Mouse (Mus musculus) left cerebral cortex, postnatal 10 days (tissue): ENCODE results near the gene Lpp. TPM values are rescaled to one million over a fixed set of nuclear protein-coding genes. Genes with fewer than 3 reads are reported as not detected.
A peak's percentile ranks its signal among the peaks of the same experiment; 100 is the strongest.

Source experiments
- DNase-seq, 2 experiments: peaks; one replicate each; pipeline ENCODE4 v3.0.0; 2021 to 2022; ENCODE audit warnings: low spot score in 2 of 2, mixed read lengths in 1 of 2; ENCODE audit errors: extremely low spot score in 1 of 2
- intact Hi-C: fragments of 180-260 bp; cut with DNase I; formaldehyde crosslinking; loops from one replicate; pipeline ENCODE4 v1.15.1; 2025
- total RNA-seq, 2 experiments: library from RNA; stranded (reverse); gene quantifications; 2 replicates each; pipeline ENCODE4 v1.2.3; 2021

The Lpp gene
- total RNA-seq, 2 experiments from 2014 or later = 8.8 to 9.8 TPM

DNA sequence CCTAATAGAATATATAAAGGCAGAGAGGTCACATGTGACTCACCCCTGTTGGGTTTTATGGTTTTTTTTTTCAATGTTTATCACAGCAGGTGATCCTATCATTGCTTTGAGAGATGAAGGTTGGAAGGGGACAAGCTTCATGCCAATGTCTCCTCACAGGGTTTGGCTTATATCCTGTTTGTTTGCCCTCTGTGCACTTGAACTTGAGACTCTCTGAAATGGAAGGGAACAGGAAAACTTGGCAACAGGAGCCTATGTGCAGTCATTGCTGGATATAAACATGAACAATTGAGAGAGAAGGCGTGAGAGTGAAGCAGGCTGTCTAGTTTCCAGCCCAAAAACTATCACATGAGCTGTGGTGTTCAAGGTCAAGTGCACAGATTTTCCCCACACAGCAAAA is 508.8 kb downstream of the Lpp start:
- intact Hi-C loops = no loop called here
- DNase-seq = no peak

- peak in 1 of 2 experiments; percentile 15 for DNase-seq
- intact Hi-C loops = no loop called here
Measured at GRCm38 (mm10) chr16:24908926-24909325, 515.6 kb downstream of the Lpp start.

- no peak for DNase-seq
- intact Hi-C loops = loop anchor here (10.0 kb wide), 1 partner anchor 926 kb away; the partner anchor contains the start of genes Bcl6 and Gm37419
Measured at GRCm38 (mm10) chr16:24910321-24910720, 517.0 kb downstream of the Lpp start.

GRCm38 (mm10) chr16:24910834-24911233 is 517.5 kb downstream of the Lpp start:
- intact Hi-C loops = loop anchor here (10.0 kb wide), 1 partner anchor 926 kb away; the partner anchor contains the start of genes Bcl6 and Gm37419
- DNase-seq = no peak

DNA sequence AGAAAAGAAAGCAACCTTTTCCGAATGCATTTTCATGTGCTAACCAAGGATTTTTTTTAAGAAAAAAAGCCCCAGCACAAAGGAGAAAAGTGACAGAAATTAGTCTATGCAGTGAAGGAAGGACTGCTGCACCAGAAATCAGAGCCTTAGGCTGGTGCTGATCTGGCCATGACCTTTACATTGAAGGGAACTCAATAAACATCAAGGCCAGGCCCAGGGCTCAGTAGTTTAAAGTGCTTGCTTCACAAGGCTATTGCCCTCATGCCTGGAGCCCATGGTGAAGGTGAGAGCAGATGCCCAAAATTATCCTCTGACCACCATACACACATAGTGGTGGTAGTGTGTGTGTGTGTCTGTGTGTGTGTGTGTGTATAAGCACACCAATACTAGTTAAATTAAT is 519.1 kb downstream of the Lpp start:
- intact Hi-C loops = loop anchor here (10.0 kb wide), 1 partner anchor 928 kb away; the partner anchor contains the start of genes Bcl6 and Gm37419
- DNase-seq = no peak

DNA sequence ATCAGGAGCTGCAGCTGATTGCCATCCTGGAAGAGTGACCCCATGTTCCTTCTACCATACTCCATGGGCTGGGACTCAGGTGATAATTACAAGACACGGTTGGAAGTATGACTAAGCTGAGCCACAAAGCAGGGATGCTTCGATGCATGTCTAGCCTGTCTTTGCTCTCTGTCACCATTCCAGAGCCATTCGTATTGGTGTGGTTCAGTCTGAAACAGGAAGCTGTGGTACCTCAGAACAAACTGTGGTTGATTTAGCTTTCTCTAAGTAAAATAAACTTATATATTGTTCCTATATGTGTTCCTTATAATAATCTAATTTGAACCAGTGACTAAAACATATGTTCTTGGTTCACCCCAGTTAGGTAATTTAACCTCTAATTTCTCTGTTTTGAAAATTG is 519.7 kb downstream of the Lpp start:
- intact Hi-C loops = loop anchor here (10.0 kb wide), 1 partner anchor 928 kb away; the partner anchor contains the start of genes Bcl6 and Gm37419
- no peak for DNase-seq

DNA sequence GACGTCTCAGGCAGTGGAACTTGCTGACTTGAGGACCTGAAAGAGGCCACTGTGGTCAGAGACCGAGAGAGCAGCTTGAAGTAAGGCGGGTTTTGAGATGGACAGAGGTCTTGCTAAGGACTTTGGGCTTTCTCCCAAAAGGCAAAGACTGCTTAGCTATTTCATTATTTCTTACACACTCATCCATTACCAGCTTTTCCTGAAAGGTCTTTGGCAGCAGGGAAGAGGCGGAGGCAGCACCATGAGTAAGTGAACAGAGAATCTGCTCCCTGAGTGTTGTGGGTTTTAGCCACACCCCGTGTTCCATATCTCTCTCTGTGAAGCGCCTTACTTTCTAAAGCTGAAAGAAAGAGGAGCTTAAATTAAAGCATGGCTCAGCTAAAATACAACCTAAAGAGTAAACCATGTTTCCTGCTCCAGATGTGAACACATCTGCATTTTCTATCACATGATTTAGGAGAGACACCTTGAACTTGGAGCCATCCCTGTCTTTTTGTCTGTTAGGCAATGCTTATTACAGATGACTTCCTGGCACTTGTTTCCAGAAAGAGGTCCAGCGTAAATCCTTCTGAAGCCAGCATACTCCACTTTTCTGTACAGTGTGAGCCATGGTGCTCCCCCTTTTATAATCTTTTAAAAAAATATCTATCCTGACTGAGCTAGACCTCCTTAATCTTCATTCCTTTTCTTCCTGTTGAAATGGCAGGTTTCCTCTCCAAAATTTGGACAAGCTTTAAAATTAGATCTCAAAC is 520.5 kb downstream of the Lpp start:
- no peak for DNase-seq
- intact Hi-C loops = loop anchor here (10.0 kb wide), 1 partner anchor 929 kb away; the partner anchor contains the start of genes Bcl6 and Gm37419

DNA sequence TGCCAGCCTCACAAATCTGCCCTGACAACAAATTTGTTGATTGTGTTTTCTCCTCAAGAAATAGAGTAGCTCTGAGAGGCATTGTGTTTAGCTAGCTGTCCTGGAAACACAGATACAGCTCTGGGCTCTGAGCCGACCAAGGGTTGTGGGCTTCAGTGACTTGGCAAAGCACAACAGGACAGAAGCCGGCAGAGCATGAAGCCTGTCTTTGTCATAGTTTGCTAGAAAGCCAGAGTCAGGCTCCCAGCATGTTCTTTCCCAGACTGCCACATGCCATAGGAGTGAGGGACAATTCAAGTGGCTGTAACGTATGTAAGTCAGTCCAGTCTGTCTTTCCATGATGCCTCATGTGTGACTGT is 521.1 kb downstream of the Lpp start:
- DNase-seq = peak; percentile 38 to 52
- intact Hi-C loops = loop anchor here (10.0 kb wide), 1 partner anchor 930 kb away; the partner anchor contains the start of genes Bcl6 and Gm37419

DNA sequence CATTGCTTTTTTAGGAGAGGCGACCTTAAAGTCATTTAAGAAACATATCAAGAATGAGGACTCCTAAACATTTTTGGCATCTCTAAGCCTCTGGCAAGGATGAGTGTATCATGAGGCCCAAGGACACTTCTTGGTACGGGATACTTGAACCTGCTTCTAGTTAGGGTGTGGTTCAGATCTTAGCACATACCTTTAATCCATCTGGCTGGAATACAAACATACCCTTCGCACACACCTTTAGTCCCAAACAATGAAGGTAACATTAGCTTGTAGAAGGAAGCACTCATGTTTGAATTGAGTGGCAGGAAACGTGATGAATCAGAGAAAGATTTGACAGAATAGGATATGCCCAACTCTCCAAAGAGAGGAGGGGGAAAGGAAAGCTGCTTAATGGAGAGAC is 522.2 kb downstream of the Lpp start:
- DNase-seq = no peak
- intact Hi-C loops = loop anchor here (10.0 kb wide), 1 partner anchor 931 kb away; the partner anchor contains the start of genes Bcl6 and Gm37419

GRCm38 (mm10) chr16:24919349-24920012 is 526.2 kb downstream of the Lpp start:
- DNase-seq = no peak
- intact Hi-C loops = loop anchor here (10.0 kb wide), 1 partner anchor 935 kb away; the partner anchor contains the start of genes Bcl6 and Gm37419

- DNase-seq = no peak
- intact Hi-C loops = no loop called here
Measured at GRCm38 (mm10) chr16:24930070-24930469, 536.8 kb downstream of the Lpp start.

DNA sequence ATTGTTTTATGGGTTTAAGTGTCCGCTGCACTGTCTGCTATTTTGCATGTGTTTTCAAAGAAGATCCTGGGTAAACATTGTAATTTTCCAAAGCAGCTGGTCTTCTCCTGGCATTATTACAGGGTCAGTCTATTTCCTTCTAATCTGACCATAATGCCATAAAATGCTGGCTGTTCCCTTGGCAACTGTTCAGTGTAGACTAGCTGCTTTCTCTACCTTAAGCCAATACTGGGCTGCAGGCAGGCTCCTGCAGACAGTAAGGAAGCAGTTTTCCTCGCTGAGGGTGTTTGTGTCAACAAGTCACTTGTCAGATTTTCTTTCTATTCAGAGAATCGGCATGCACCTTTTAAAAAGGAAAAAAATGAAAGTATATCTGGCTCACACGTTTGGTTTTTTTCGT is 537.3 kb downstream of the Lpp start:
- intact Hi-C loops = no loop called here
- DNase-seq = no peak

- no peak for DNase-seq
- intact Hi-C loops = no loop called here
Measured at GRCm38 (mm10) chr16:24932816-24933215, 539.5 kb downstream of the Lpp start.

DNA sequence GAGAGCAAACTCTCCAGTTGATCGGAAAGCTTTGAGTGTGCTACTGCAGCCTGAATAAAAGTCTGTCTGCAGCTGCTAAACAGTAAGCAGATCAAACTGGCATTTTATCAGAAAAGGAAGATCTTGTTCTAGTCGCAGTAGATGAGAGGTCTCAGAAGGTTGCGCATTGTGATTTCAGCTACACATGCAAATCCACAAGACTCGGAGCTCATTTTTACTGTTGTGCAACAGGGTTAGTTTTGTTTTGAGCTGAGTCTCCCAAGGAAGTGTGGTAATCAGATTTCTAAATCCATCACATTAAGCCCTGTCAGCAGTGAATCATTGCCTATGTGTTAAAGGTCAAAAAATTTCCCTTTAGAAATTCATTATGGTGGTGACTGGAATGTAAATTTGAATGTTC is 540.4 kb downstream of the Lpp start:
- no peak for DNase-seq
- intact Hi-C loops = no loop called here

GRCm38 (mm10) chr16:24941306-24942160 is 548.2 kb downstream of the Lpp start:
- intact Hi-C loops = no loop called here
- no peak for DNase-seq

- no peak for DNase-seq
- intact Hi-C loops = no loop called here
Measured at GRCm38 (mm10) chr16:24943486-24944261, 550.4 kb downstream of the Lpp start.

- intact Hi-C loops = no loop called here
Measured at GRCm38 (mm10) chr16:24946356-24946755, 553.0 kb downstream of the Lpp start.

DNA sequence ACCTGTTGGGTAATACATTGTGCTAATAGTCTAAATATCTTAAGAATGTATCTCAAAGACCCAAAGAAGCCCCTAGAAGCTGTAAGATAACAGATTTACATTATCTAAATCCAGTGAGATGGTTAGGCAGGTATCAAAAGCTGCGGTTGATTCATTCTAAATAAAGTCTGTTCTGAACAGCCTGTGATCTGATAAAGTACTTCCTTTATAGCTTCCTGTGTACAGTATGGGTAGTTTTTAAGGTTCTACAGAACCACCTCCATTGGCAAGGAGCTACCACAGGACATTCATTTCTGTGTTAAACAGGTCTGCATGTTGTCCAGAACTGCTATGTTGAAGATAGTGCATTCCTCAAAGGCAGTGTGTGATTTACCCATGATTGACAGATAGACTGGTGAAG is 554.2 kb downstream of the Lpp start:
- DNase-seq = no peak
- intact Hi-C loops = no loop called here

More at GRCm38 (mm10) chr16:24946356-24946755, 553.0 kb downstream of the Lpp start:
- DNase-seq = no peak
